Mouse (Mus musculus) CD4-positive naive resting alpha-beta T cell, adult 76 days (primary cell): ENCODE measurements around the gene Col20a1. TPM values are rescaled to one million over a fixed set of nuclear protein-coding genes. Genes with fewer than 3 reads are reported as not detected.

Experiments
- total RNA-seq: library from RNA; stranded (reverse); gene quantifications from one replicate; pipeline ENCODE4 v1.2.4, GENCODE M21; 2023

Col20a1 gene
- 5.2 TPM for total RNA-seq

GRCm38 (mm10) chr2:180986449-180986848 is at the start of gene Col20a1:
TSS of gene Col20a1 (plus strand) at chr2:180986535.

GRCm38 (mm10) chr2:180954061-180955047 is 32.0 kb upstream of the Col20a1 start, which contains the start of gene Nkain4:
TSS of gene Nkain4 (minus strand) at chr2:180954699.

GRCm38 (mm10) chr2:180967010-180967763 is 19.1 kb upstream of the Col20a1 start, which contains the start of gene Arfgap1:
TSS of gene Arfgap1 (plus strand) at chr2:180967225.

GRCm38 (mm10) chr2:181043437-181043836 is 57.1 kb downstream of the Col20a1 start, which contains the start of gene Chrna4:
TSS of gene Chrna4 (minus strand) at chr2:181043546.

Other genes starting within 250 kb of the Col20a1 start
- not detected for gene Bhlhe23, start 209.6 kb upstream of the Col20a1 start, total RNA-seq
- gene Ythdf1, start 65.6 kb upstream of the Col20a1 start, total RNA-seq = 98.8 TPM
- gene Birc7, start 57.5 kb upstream of the Col20a1 start, total RNA-seq = not detected
- not detected for gene Nkain4, start 31.8 kb upstream of the Col20a1 start, total RNA-seq
- 71.6 TPM for gene Arfgap1, start 19.3 kb upstream of the Col20a1 start, total RNA-seq
- gene Chrna4, start 57.0 kb downstream of the Col20a1 start, total RNA-seq = not detected
- not detected for gene Kcnq2, start 148.8 kb downstream of the Col20a1 start, total RNA-seq
- gene Eef1a2, start 170.5 kb downstream of the Col20a1 start, total RNA-seq = not detected
- 87.7 TPM for gene Ppdpf, start 200.7 kb downstream of the Col20a1 start, total RNA-seq
- gene Ptk6, start 216.3 kb downstream of the Col20a1 start, total RNA-seq = not detected
- 0.79 TPM for gene Srms, start 226.7 kb downstream of the Col20a1 start, total RNA-seq
- gene Fndc11, start 233.5 kb downstream of the Col20a1 start, total RNA-seq = not detected